Mouse (Mus musculus) layer of hippocampus, postnatal 14 days (tissue): ENCODE results near the gene Gm4301. TPM values are rescaled to one million over a fixed set of nuclear protein-coding genes. Genes with fewer than 3 reads are reported as not detected.
"Not testable (repeated sequence)": the region's sequence is repeated elsewhere in the genome, so short reads cannot be mapped to it uniquely, and the experiment has no call there.

ENCODE experiments used
- DNase-seq, 2 experiments: peaks; one replicate each; pipeline ENCODE4 v3.0.0; 2021 to 2022; ENCODE audit warnings: low spot score in 2 of 2, mixed read lengths in 1 of 2
- long read RNA-seq, 2 experiments: library from polyadenylated mRNA; stranded (forward); transcript quantifications; one replicate each; pipeline ENCODE4 v2.0.0; 2021
- total RNA-seq, 2 experiments: library from RNA; stranded (reverse); gene quantifications; 2 replicates each; pipeline ENCODE4 v1.2.3; 2021

The Gm4301 gene
- not detected for total RNA-seq
- long read RNA-seq, experiment 1, result 0 reads
- long read RNA-seq, experiment 2, result 0 reads

GRCm38 (mm10) chr10:100335376-100335775, at the start of gene Gm4301:
Gene Gm4301, plus strand, starts transcription at chr10:100335676.
- DNase-seq, result not testable (repeated sequence)

- no peak for DNase-seq
These were observed 39.4 kb upstream of the Gm4301 start for GRCm38 (mm10) chr10:100296105-100296504.

GRCm38 (mm10) chr10:100300106-100300505, 35.4 kb upstream of the Gm4301 start:
- DNase-seq, result not testable (repeated sequence)

GRCm38 (mm10) chr10:100340536-100340935, 5.1 kb downstream of the Gm4301 start, which contains the start of gene Gm4302:
Gene Gm4302, plus strand, starts transcription at chr10:100340836.
- DNase-seq, result not testable (repeated sequence)

GRCm38 (mm10) chr10:100345672-100346071, 10.2 kb downstream of the Gm4301 start, which contains the start of gene Gm4303:
Gene Gm4303, plus strand, starts transcription at chr10:100345972.
- not testable (repeated sequence) for DNase-seq

- not testable (repeated sequence) for DNase-seq
These were observed 15.3 kb downstream of the Gm4301 start, which contains the start of gene Gm4305 for GRCm38 (mm10) chr10:100350793-100351192. Gene Gm4305, plus strand, starts transcription at chr10:100351093.

GRCm38 (mm10) chr10:100356841-100357240, 21.4 kb downstream of the Gm4301 start:
- peak; percentile 2 to 3 for DNase-seq

GRCm38 (mm10) chr10:100361038-100361437, 25.6 kb downstream of the Gm4301 start, which contains the start of gene Gm4307:
Gene Gm4307, plus strand, starts transcription at chr10:100361338.
- not testable (repeated sequence) for DNase-seq

- DNase-seq, result not testable (repeated sequence)
These were observed 47.0 kb downstream of the Gm4301 start, which contains the start of gene Gm4312 for GRCm38 (mm10) chr10:100382460-100382859. Gene Gm4312, minus strand, starts transcription at chr10:100382560.

Other genes with a start within 250 kb of the Gm4301 start
- gene Gm4302, start 5.2 kb downstream of the Gm4301 start, total RNA-seq, result not detected
- gene Gm4303, start 10.3 kb downstream of the Gm4301 start, total RNA-seq, result not detected
- not detected for gene Gm4305, start 15.4 kb downstream of the Gm4301 start, total RNA-seq
- not detected for gene Gm4307, start 25.7 kb downstream of the Gm4301 start, total RNA-seq
- gene Gm4312, start 46.9 kb downstream of the Gm4301 start, total RNA-seq, result not detected
- gene Tmtc3, start 151.7 kb downstream of the Gm4301 start, total RNA-seq, result 10 to 100 TPM; 11.3 to 13.3 TPM
- gene Cep290, start 151.9 kb downstream of the Gm4301 start, total RNA-seq, result 10 to 100 TPM; 11.0 to 12.4 TPM